Mouse (Mus musculus): ENCODE measurements around the gene Bet1. TPM values are rescaled to one million over a fixed set of nuclear protein-coding genes. Genes with fewer than 3 reads are reported as not detected.

Gene Bet1
- 54.6 and 57.8 TPM in 2 replicates for polyA plus RNA-seq (2016; fragmentation: Nextera tagmentation; extraction: Ambion mirVana)

GRCm38 (mm10) chr6:4086663-4087454 is at the start of gene Bet1:
TSS of gene Bet1 (minus strand) at chr6:4086972.
- DNase-seq (ENCODE audit: low spot score) = peak; percentile 87
- Histone ChIP-seq H3K4me3 (peak within 1 kb of the TSS; percentile 82), H3K27ac (replicated peaks) (peak within 1 kb of the TSS; percentile 85), H3K9me3 (replicated peaks) (no peaks in the 10 kb centered on the region), H3K36me3 (no peaks in the 10 kb centered on the region), H3K4me1 (peaks cover 8% of the 10 kb centered on the region), H3K27me3 (ENCODE audit: low read depth, poor library complexity, severe bottlenecking) (no peaks in the 10 kb centered on the region)
- WGBS = 1% methylated on average over 24 of the region's 24 CpGs

GRCm38 (mm10) chr6:4132239-4132638 is 45.5 kb upstream of the Bet1 start:
- Histone ChIP-seq H3K9me3 (replicated peaks) (no peaks in the 10 kb centered on the region), H3K4me1 (no peaks in the 10 kb centered on the region), H3K27me3 (ENCODE audit: low read depth, poor library complexity, severe bottlenecking) (no peaks in the 10 kb centered on the region), H3K27ac (replicated peaks) (no peak overlapping the region), H3K4me3 (no peak overlapping the region), H3K36me3 (no peaks in the 10 kb centered on the region)
- DNase-seq (ENCODE audit: low spot score) = no peak
- 81% methylated on average over 7 of the region's 7 CpGs for WGBS

- H3K4me1 ChIP-seq = no peaks in the 10 kb centered on the region
- H3K4me3 ChIP-seq = no peak overlapping the region
- no peak overlapping the region for H3K27ac ChIP-seq (replicated peaks)
- H3K36me3 ChIP-seq = no peaks in the 10 kb centered on the region
- 64% methylated on average over 2 of the region's 2 CpGs for whole genome bisulfite sequencing
- no peak for DNase-seq (ENCODE audit: low spot score)
- H3K9me3 ChIP-seq (replicated peaks) = no peaks in the 10 kb centered on the region
- no peaks in the 10 kb centered on the region for H3K27me3 ChIP-seq (ENCODE audit: low read depth, poor library complexity, severe bottlenecking)
Observed at GRCm38 (mm10) chr6:4131149-4131548, 44.4 kb upstream of the Bet1 start.

- Histone ChIP-seq H3K4me3 (no peak overlapping the region), H3K9me3 (replicated peaks) (no peaks in the 10 kb centered on the region), H3K36me3 (no peaks in the 10 kb centered on the region), H3K4me1 (no peaks in the 10 kb centered on the region), H3K27ac (replicated peaks) (no peak overlapping the region), H3K27me3 (ENCODE audit: low read depth, poor library complexity, severe bottlenecking) (no peaks in the 10 kb centered on the region)
- 87% methylated on average over 1 of the region's 1 CpGs for WGBS
- no peak for DNase-seq (ENCODE audit: low spot score)
Observed at GRCm38 (mm10) chr6:4118611-4119010, 31.8 kb upstream of the Bet1 start.

GRCm38 (mm10) chr6:4090423-4090822 is 3.7 kb upstream of the Bet1 start:
- WGBS = 91% methylated on average over 2 of the region's 2 CpGs
- Histone ChIP-seq H3K27ac (replicated peaks) (no peak overlapping the region), H3K36me3 (no peaks in the 10 kb centered on the region), H3K4me1 (peaks cover 8% of the 10 kb centered on the region), H3K4me3 (no peak overlapping the region), H3K27me3 (ENCODE audit: low read depth, poor library complexity, severe bottlenecking) (no peaks in the 10 kb centered on the region), H3K9me3 (replicated peaks) (no peaks in the 10 kb centered on the region)
- DNase-seq (ENCODE audit: low spot score) = no peak

- H3K4me3 ChIP-seq = no peak overlapping the region
- H3K9me3 ChIP-seq (replicated peaks) = no peaks in the 10 kb centered on the region
- H3K27ac ChIP-seq (replicated peaks) = no peak overlapping the region
- no peaks in the 10 kb centered on the region for H3K4me1 ChIP-seq
- 90% methylated on average over 6 of the region's 6 CpGs for WGBS
- DNase-seq (ENCODE audit: low spot score) = no peak
- no peaks in the 10 kb centered on the region for H3K27me3 ChIP-seq (ENCODE audit: low read depth, poor library complexity, severe bottlenecking)
- H3K36me3 ChIP-seq = no peaks in the 10 kb centered on the region
Observed at GRCm38 (mm10) chr6:4072281-4072680, 14.5 kb downstream of the Bet1 start.

- no peaks in the 10 kb centered on the region for H3K27me3 ChIP-seq (ENCODE audit: low read depth, poor library complexity, severe bottlenecking)
- no peaks in the 10 kb centered on the region for H3K9me3 ChIP-seq (replicated peaks)
- no peaks in the 10 kb centered on the region for H3K4me1 ChIP-seq
- H3K36me3 ChIP-seq = no peaks in the 10 kb centered on the region
- H3K4me3 ChIP-seq = no peak overlapping the region
- DNase-seq (ENCODE audit: low spot score) = no peak
- H3K27ac ChIP-seq (replicated peaks) = no peak overlapping the region
Observed at GRCm38 (mm10) chr6:4069714-4070113, 17.1 kb downstream of the Bet1 start.

- H3K4me3 ChIP-seq = no peak overlapping the region
- H3K4me1 ChIP-seq = no peaks in the 10 kb centered on the region
- no peaks in the 10 kb centered on the region for H3K9me3 ChIP-seq (replicated peaks)
- H3K27ac ChIP-seq (replicated peaks) = no peak overlapping the region
- H3K27me3 ChIP-seq (ENCODE audit: low read depth, poor library complexity, severe bottlenecking) = no peaks in the 10 kb centered on the region
- WGBS = 91% methylated on average over 4 of the region's 4 CpGs
- DNase-seq (ENCODE audit: low spot score) = no peak
- no peaks in the 10 kb centered on the region for H3K36me3 ChIP-seq
Observed at GRCm38 (mm10) chr6:4054387-4054786, 32.4 kb downstream of the Bet1 start.

- Histone ChIP-seq H3K27me3 (ENCODE audit: low read depth, poor library complexity, severe bottlenecking) (no peaks in the 10 kb centered on the region), H3K9me3 (replicated peaks) (no peaks in the 10 kb centered on the region), H3K36me3 (no peaks in the 10 kb centered on the region), H3K27ac (replicated peaks) (no peak overlapping the region), H3K4me3 (no peak overlapping the region), H3K4me1 (no peaks in the 10 kb centered on the region)
- DNase-seq (ENCODE audit: low spot score) = no peak
- 67% methylated on average over 1 of the region's 1 CpGs for WGBS
Observed at GRCm38 (mm10) chr6:4052843-4053242, 33.9 kb downstream of the Bet1 start.

GRCm38 (mm10) chr6:4047200-4047599 is 39.6 kb downstream of the Bet1 start:
- no peak overlapping the region for H3K27ac ChIP-seq (replicated peaks)
- H3K4me1 ChIP-seq = no peaks in the 10 kb centered on the region
- no peaks in the 10 kb centered on the region for H3K36me3 ChIP-seq
- H3K4me3 ChIP-seq = no peak overlapping the region
- no peak for DNase-seq (ENCODE audit: low spot score)
- H3K9me3 ChIP-seq (replicated peaks) = no peaks in the 10 kb centered on the region
- no peaks in the 10 kb centered on the region for H3K27me3 ChIP-seq (ENCODE audit: low read depth, poor library complexity, severe bottlenecking)
- WGBS = 89% methylated on average over 1 of the region's 1 CpGs

- Histone ChIP-seq H3K27me3 (ENCODE audit: low read depth, poor library complexity, severe bottlenecking) (no peaks in the 10 kb centered on the region), H3K36me3 (no peaks in the 10 kb centered on the region), H3K9me3 (replicated peaks) (no peaks in the 10 kb centered on the region), H3K4me1 (no peaks in the 10 kb centered on the region), H3K4me3 (no peak overlapping the region), H3K27ac (replicated peaks) (no peak overlapping the region)
- DNase-seq (ENCODE audit: low spot score) = no peak
- 85% methylated on average over 1 of the region's 1 CpGs for WGBS
Observed at GRCm38 (mm10) chr6:4041821-4042220, 45.0 kb downstream of the Bet1 start.

- H3K9me3 ChIP-seq (replicated peaks) = no peaks in the 10 kb centered on the region
- no peaks in the 10 kb centered on the region for H3K27me3 ChIP-seq (ENCODE audit: low read depth, poor library complexity, severe bottlenecking)
- no peak overlapping the region for H3K27ac ChIP-seq (replicated peaks)
- 93% methylated on average over 3 of the region's 3 CpGs for WGBS
- no peak overlapping the region for H3K4me3 ChIP-seq
- no peak for DNase-seq (ENCODE audit: low spot score)
- no peaks in the 10 kb centered on the region for H3K4me1 ChIP-seq
- no peaks in the 10 kb centered on the region for H3K36me3 ChIP-seq
Observed at GRCm38 (mm10) chr6:4030956-4031355, 55.8 kb downstream of the Bet1 start.

All from midbrain, embryonic 10.5 days (tissue).